Mouse (Mus musculus): ENCODE data around the gene Gpc5.
"Not testable (repeated sequence)": the region's sequence is repeated elsewhere in the genome, so short reads cannot be mapped to it uniquely, and the experiment has no call there.

Gene Gpc5

GRCm38 (mm10) chr14:115092081-115092480 lies at the start of gene Gpc5:
Gpc5 (plus strand) TSS chr14:115092215.
- peak; percentile 91 for DNase-seq (ENCODE audit: low spot score)

GRCm38 (mm10) chr14:115042660-115043059 lies 49.4 kb upstream of the Gpc5 start:
- no peak for DNase-seq (ENCODE audit: low spot score)

DNA sequence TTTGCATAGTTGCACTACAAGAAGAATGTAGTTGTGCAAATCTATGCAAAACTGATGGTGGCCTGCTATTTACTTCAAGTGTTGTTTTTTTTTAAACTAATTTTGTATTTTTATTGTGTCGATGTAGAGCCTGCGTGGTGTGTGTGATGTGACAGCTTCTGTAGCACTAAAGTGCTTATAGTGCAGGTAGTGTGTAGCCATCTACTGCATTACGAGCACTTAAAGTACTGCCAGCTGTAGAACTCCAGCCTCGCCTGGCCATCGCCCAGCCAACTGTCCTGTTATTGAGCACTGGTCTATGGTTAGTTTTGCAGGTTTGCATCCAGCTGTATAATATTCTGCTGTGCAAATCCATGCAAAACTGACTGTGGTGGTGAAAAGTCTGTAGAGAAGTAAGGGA lies 48.0 kb upstream of the Gpc5 start:
- DNase-seq (ENCODE audit: low spot score) = no peak

GRCm38 (mm10) chr14:115045712-115046111 lies 46.3 kb upstream of the Gpc5 start:
- no peak for DNase-seq (ENCODE audit: low spot score)

DNA sequence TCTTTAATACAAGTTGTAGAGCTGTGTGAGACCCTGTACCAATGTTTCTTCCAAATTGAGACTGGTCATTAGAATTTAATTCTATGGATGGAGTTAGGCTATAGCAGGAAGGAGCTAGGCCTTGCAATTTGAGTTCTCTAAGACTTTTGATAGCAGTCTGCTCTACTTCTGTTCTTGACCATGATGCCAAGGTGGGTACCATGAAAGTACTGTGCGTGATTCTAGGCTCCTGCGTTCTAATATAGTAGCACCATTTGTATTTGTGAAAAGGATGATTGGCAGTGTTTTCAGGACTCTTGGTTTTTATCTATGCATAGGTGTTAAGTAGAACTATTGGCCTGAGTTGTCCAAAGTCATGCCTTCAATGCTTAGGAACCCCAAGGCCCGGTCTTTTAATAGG lies 44.7 kb upstream of the Gpc5 start:
- DNase-seq (ENCODE audit: low spot score) = no peak

- DNase-seq (ENCODE audit: low spot score) = no peak
Observed at GRCm38 (mm10) chr14:115047990-115048862, 43.8 kb upstream of the Gpc5 start.

DNA sequence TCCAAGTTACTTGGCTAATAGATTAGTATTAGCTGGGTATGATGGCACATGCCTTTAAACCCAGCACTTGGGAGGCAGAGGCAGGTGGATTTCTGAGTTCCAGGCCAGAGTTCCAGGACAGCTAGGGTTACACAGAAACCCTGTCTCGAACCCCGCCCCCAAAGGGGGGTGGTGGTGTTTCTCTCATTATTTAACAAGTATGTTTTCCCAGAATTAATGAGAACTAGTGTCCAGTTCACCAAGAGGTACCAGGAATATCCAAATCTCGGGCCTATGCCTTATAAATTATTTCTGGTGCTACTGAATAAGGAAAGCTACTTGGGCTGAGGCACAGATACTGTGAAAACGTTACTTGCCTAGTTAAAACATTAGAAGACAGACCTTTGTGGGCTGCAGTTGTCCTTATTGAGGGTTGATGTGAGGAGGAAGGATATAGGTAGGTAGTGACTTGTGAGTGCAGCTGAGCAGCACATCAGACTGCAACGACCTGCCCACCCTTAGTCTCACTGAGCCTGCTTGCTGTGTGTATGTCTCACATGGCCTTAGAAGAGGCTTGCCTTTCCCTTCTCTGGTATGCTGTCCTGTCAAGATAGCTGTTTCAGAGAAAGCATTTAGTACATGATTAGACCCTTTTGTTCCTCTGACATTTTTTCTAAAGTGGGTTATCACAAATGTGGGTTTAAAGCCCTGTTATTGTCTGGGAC lies 43.0 kb upstream of the Gpc5 start:
- no peak for DNase-seq (ENCODE audit: low spot score)

DNA sequence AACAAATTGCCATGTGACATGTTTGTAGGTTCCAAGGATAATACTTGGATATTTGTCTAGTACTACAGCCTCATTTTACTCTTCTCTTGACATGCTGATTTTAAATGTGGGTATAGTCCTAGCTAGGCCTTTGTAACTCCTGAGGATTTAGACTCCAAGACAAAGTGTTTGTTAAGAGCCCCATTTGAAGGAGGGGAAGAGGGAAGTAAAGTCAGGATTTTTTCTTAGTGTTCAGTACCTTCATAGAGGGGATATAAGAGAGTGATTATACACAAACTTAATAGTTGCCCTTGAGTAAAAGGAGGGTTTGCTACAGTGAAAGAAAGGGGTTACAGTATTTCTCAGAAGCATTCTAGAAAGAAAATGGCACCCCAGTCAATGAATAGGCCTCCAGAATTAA lies 42.2 kb upstream of the Gpc5 start:
- no peak for DNase-seq (ENCODE audit: low spot score)

- no peak for DNase-seq (ENCODE audit: low spot score)
Observed at GRCm38 (mm10) chr14:115051106-115051760, 40.8 kb upstream of the Gpc5 start.

DNA sequence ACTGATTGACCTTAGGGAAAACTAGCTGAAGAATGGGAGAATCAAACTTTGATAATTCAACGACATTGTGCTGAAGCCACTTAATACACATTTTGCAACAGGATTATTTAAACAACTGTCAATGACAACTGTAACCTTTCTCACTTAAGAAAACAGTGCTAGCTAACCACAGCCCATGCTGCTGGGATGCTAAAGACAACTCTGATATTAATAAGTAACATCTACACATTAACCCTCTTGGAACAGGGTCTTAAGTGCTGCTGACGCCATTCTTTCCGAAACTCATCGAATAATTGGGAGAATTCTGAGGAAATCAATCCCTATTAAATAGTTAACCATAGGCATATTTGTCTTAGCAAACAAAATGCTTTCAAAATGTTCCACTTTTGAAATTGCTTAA lies 39.6 kb upstream of the Gpc5 start:
- no peak for DNase-seq (ENCODE audit: low spot score)

GRCm38 (mm10) chr14:115054252-115054651 lies 37.8 kb upstream of the Gpc5 start:
- no peak for DNase-seq (ENCODE audit: low spot score)

DNA sequence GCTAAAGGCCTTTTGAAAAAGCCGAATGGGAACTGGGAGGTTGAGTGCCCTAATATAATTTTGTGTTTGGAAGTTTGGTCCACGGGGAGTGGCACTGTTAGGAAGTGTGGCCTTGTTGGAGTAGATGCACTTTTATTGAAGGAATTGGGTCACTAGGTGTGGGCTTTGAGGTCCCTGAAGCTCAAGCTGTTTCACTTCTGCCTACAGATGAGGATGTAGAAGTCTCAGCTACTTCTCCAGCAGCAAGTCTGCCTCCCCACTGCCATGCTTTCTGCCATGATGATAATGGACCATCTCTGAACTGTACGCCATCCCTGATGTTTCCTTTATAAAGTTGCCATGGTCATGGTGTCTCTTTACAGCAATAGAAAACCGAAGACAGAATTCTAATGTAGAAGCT lies 34.5 kb upstream of the Gpc5 start:
- no peak for DNase-seq (ENCODE audit: low spot score)

- not testable (repeated sequence) for DNase-seq (ENCODE audit: low spot score)
Observed at GRCm38 (mm10) chr14:115066164-115066563, 25.9 kb upstream of the Gpc5 start.

DNA sequence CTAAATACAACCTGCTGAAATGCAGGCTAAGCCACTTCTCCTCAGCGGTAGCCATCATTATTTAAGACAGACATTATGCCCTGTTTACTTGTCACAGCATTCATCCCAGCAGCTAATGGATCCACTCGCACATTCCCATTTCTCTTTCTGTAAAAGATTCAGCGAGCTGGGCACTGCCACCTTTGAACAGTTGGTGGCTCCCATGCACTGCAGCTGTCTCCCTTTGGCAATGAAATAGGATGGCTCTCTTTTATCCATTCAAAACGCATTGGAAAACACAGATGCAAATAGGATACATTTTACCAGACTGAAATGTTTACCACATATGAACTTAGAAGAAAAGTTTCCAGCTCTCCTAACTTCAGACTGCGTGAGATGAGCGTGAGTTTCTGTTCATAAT lies 21.5 kb upstream of the Gpc5 start:
- DNase-seq (ENCODE audit: low spot score) = no peak

- DNase-seq (ENCODE audit: low spot score) = no peak
Observed at GRCm38 (mm10) chr14:115077340-115077739, 14.7 kb upstream of the Gpc5 start.

GRCm38 (mm10) chr14:115078064-115078463 lies 14.0 kb upstream of the Gpc5 start:
- DNase-seq (ENCODE audit: low spot score) = no peak

GRCm38 (mm10) chr14:115081728-115082502 lies 10.1 kb upstream of the Gpc5 start:
- DNase-seq (ENCODE audit: low spot score) = no peak

- DNase-seq (ENCODE audit: low spot score) = no peak
Observed at GRCm38 (mm10) chr14:115090516-115090915, 1.5 kb upstream of the Gpc5 start.

DNA sequence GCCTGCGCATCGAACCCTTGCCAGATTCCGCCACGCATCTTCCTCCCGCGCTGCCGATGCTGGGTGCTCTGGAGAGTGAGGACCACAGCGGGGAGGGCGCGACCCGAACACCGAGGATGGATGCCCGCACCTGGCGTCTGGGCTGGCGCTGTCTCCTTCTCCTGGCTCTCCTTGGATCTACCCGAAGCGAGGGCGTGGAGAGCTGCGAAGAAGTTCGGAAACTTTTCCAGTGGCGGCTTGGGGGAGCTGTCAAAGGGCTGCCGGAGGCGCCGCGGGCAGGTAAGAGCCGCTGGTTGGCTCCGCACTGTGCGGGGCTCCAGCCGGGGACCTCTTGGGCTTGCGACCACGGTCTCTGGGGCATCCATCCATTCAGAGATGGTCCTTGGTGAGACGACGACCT lies 495 bp downstream of the Gpc5 start:
- DNase-seq (ENCODE audit: low spot score) = no peak

- no peak for DNase-seq (ENCODE audit: low spot score)
Observed at GRCm38 (mm10) chr14:115092952-115093351, 937 bp downstream of the Gpc5 start.

DNA sequence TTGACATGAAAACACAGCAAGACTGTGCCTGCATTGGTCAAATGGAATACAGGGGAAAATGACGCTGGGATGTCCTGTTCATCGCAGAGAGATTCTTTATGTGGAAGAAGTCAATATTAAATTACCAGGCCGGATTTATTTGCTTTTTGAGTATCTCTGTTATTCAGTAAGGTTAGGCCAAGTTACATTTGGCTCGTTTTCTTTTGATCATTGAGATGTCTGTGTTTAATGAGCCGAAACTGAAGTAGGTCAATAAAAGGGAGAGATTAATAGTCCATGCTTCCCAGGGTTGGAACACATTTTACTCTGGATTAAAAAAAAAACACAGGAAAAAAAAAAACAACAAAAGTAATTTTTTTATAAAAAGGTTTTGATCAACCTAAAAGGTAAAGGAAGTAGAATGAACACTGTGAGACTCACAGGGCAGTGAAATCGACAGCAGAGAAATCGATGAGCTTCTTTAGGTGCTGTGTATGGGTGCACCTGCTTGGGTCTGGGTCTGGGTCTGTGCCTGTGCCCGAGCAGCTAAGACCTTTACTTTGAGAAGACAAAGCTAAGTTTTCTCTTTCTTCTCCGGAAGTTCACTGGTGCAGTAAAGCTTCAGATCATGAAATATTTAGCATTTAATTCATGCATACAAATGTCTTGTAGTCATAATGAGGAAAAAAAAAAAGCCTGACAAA lies 8.7 kb downstream of the Gpc5 start:
- DNase-seq (ENCODE audit: low spot score) = no peak

- DNase-seq (ENCODE audit: low spot score) = no peak
Observed at GRCm38 (mm10) chr14:115106326-115106725, 14.3 kb downstream of the Gpc5 start.

Data from ovary, postnatal 36 days (tissue).